Mouse (Mus musculus): ENCODE measurements at regions not wholly inside any gene's neighbourhood (a gene's known extent, or its start where the extent isn't known, plus 50 kb on each side); places are given as distances from the start of the nearest gene placed in this dataset.

DNA sequence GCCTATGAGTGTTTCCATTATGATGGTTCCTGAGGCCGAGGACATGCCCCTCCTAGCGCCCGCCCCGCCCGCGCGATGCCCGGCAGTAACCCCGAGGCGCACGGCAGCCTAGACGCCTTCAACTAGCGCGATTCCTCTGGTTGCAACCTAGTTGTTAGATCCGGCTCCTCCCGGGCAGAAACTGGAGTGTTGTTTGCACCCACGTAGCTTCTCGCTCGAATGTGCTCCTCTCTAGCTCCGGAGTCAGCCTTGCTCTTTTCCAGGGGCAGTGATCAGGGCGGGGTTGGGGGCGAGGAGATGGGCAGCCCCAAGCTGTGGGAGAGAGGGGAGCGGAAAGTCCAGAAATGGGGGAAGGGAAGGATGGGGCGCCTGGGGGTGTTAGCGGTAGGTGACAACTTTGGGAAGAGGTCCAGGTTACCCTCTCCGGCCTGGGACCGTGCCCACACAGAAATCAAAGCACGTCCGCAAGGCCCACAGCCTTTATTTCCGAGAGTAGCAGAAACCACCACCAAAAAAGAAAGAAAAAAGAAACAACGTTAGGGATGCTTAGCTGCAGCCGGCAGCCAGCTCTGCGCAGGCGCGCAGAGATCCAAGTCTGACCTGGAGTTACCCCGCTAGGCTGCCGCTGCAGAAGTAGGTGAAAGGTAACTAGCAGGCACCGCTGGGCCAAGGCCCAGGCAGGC, 58.1 kb upstream of the Abca1 start:
- DNase-seq, result peak; percentile 98

DNA sequence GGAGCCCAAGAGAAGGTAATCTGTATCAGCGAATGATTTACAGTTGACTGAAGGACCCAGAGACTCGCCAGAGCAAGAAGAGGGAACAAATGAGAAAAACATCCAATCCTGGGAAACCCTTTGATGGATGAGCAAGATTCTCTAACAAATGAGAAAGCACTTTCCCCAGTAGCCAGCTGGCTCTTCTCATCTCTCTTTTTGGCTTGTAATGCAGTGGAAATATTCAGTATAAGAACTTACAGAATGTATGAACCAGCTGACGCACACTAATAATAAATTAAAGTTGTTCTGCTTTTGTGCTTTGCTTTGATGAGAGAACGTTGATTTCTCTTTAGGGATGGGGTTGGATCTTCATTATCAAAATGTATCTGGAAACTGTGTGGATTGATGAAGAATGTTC, 52.8 kb upstream of the Abca1 start:
- no peak for DNase-seq

GRCm38 (mm10) chr4:53210685-53211084, 51.0 kb upstream of the Abca1 start:
- no peak for DNase-seq

Measured in heart, adult 11 months (tissue).